Mouse (Mus musculus) embryonic facial prominence, embryonic 13.5 days (tissue): ENCODE results near the gene Tnfrsf9. TPM values are rescaled to one million over a fixed set of nuclear protein-coding genes. Genes with fewer than 3 reads are reported as not detected.

ENCODE experiments used
- ATAC-seq: fragments of 200-750 bp; cut with Nextera tagmentation; 2 replicates; pipeline ENCODE4 v1.8.0; 2017; ENCODE audit warnings: low read depth; ENCODE audit not compliant: insufficient number of reproducible peaks, insufficient read depth, low FRiP score, low TSS enrichment
- H3K27ac ChIP-seq: fragments of 300-500 bp; sonication (generic); 2 replicates; pipeline ENCODE4 v1.5.1; 2015; ENCODE audit warnings: moderate library complexity, mild to moderate bottlenecking, inconsistent platforms
- H3K27me3 ChIP-seq: fragments of 300-500 bp; sonication (generic); 2 replicates; pipeline ENCODE4 v1.6.1; 2015; ENCODE audit warnings: mild to moderate bottlenecking, inconsistent platforms
- H3K36me3 ChIP-seq: fragments of 300-500 bp; sonication (generic); 2 replicates; pipeline ENCODE4 v1.6.1; 2015; ENCODE audit warnings: mild to moderate bottlenecking, inconsistent platforms
- H3K4me1 ChIP-seq: fragments of 300-500 bp; sonication (generic); 2 replicates; pipeline ENCODE4 v1.6.1; 2015; ENCODE audit warnings: inconsistent platforms
- H3K4me2 ChIP-seq: fragments of 300-500 bp; sonication (generic); 2 replicates; pipeline ENCODE4 v1.6.1; 2015; ENCODE audit warnings: moderate library complexity, mild to moderate bottlenecking, inconsistent platforms
- H3K4me3 ChIP-seq: fragments of 300-500 bp; sonication (generic); 2 replicates; pipeline ENCODE4 v1.5.1; 2015; ENCODE audit warnings: mild to moderate bottlenecking, inconsistent platforms
- H3K9ac ChIP-seq: fragments of 300-500 bp; sonication (generic); 2 replicates; pipeline ENCODE4 v1.6.1; 2015; ENCODE audit warnings: mild to moderate bottlenecking, inconsistent platforms
- H3K9me3 ChIP-seq: fragments of 300-500 bp; sonication (generic); 2 replicates; pipeline ENCODE4 v1.6.1; 2016; ENCODE audit warnings: inconsistent platforms
- WGBS: fragments of 180-500 bp; shearing (Covaris S2); methylation state at CpG from one replicate; pipeline ENCODE4 v1.1.7; 2015; ENCODE audit warnings: mixed read lengths; 5-methylcytosine and 5-hydroxymethylcytosine counted together
- polyA plus RNA-seq: library from polyadenylated mRNA; unstranded; fragments of >200 nt; fragmentation: Nextera tagmentation; extraction: Ambion mirVana; gene quantifications from 2 replicates; pipeline ENCODE4 v1.2.1, GENCODE M21; 2015

Tnfrsf9 gene
- polyA plus RNA-seq, 1 experiment from 2014 or later, result 0.51 TPM

GRCm38 (mm10) chr4:150968956-150969355 is 54.6 kb downstream of the Tnfrsf9 start:
- no peaks in the 10 kb centered on the region for H3K27me3 ChIP-seq
- no peaks in the 10 kb centered on the region for H3K9me3 ChIP-seq
- H3K27ac ChIP-seq, result no peak overlapping the region
- no peak overlapping the region for H3K9ac ChIP-seq
- no peak overlapping the region for H3K4me2 ChIP-seq
- 87% methylated on average over 8 of the region's 8 CpGs for WGBS
- peaks cover 5% of the 10 kb centered on the region for H3K4me1 ChIP-seq
- H3K36me3 ChIP-seq, result no peaks in the 10 kb centered on the region
- no peak for ATAC-seq
- no peak overlapping the region for H3K4me3 ChIP-seq

- no peak overlapping the region for H3K27ac ChIP-seq
- H3K27me3 ChIP-seq, result no peaks in the 10 kb centered on the region
- no peak overlapping the region for H3K4me2 ChIP-seq
- no peak overlapping the region for H3K9ac ChIP-seq
- H3K36me3 ChIP-seq, result no peaks in the 10 kb centered on the region
- no peaks in the 10 kb centered on the region for H3K9me3 ChIP-seq
- ATAC-seq, result no peak
- H3K4me1 ChIP-seq, result 0 out of 2 replicates have a peak, but pooled peaks cover 3% of the 10 kb centered on the region
- H3K4me3 ChIP-seq, result no peak overlapping the region
- WGBS, result 81% methylated on average over 8 of the region's 8 CpGs
These were observed 58.9 kb downstream of the Tnfrsf9 start for GRCm38 (mm10) chr4:150973264-150973663.

DNA sequence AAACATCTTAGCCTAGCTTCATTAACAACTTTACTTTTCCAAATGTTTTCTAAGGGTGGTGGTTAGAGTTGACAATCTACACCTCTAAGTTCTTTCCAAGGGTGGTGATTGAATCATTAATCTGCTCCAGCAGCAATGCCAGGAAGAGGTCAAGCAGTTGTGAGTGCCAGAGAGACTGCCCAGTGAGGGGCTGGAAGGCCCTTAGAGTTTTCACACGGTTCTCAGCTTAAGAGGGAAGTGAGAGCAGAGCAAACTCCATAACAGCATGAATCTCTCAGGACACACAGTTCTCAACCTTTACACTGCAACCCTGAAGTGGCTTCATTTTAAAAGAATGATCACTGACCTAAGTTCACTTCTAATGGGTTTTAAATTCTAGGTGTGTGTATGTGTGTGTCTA is 60.8 kb downstream of the Tnfrsf9 start:
- 35% methylated on average over 1 of the region's 1 CpGs for WGBS
- H3K27ac ChIP-seq, result no peak overlapping the region

DNA sequence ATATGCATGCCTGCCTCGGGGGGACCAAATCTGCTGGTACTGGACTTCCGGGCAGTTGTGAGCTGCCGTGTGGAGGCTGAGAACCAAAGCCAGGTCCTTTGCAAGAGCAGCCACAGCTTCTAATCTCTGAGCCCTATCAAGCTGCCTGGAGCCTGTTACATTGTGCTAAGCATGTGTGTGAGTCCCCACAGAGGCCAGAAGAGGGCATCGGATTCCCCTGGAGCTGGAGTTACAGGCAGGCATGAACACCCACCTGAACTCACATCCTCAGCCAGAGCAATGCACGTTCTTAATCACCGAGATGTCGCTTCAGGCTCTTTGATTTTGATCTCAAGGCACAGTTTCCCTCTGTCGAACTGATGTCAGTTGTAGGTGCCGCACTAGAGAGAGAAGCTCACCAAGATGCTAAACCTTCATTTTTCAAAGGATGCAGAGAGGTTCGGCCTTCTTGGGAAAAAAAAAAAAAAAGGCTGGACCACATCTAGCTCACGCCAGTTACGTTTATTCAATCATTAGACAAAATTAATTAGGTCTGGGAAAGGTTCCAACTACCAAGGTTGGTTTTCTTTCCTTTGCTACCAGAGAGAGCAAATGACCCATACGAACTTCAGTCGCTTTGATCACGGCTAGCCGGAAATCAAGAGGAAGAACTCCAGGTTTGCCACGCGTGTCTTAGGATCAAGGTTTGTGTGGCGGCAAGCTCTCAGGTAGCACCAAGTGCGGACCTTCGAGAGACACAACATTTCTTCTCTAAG is 64.0 kb downstream of the Tnfrsf9 start:
- 0 out of 2 replicates have a peak, but pooled peaks cover 3% of the 10 kb centered on the region for H3K4me1 ChIP-seq
- no peak for ATAC-seq
- no peaks in the 10 kb centered on the region for H3K36me3 ChIP-seq
- H3K27me3 ChIP-seq, result no peaks in the 10 kb centered on the region
- H3K4me2 ChIP-seq, result no peak overlapping the region
- H3K27ac ChIP-seq, result no peak overlapping the region
- H3K9ac ChIP-seq, result no peak overlapping the region
- 86% methylated on average over 21 of the region's 21 CpGs for WGBS
- no peak overlapping the region for H3K4me3 ChIP-seq
- H3K9me3 ChIP-seq, result no peaks in the 10 kb centered on the region

More for the DNA sequence above, 60.8 kb downstream of the Tnfrsf9 start:
- Histone ChIP-seq H3K4me2 (no peak overlapping the region), H3K9ac (no peak overlapping the region), H3K27me3 (no peaks in the 10 kb centered on the region), H3K4me1 (0 out of 2 replicates have a peak, but pooled peaks cover 3% of the 10 kb centered on the region), H3K9me3 (no peaks in the 10 kb centered on the region), H3K4me3 (no peak overlapping the region), H3K36me3 (no peaks in the 10 kb centered on the region)
- ATAC-seq, result no peak

- Histone ChIP-seq H3K9me3 (no peaks in the 10 kb centered on the region), H3K4me3 (no peak overlapping the region), H3K27ac (no peak overlapping the region), H3K4me1 (0 out of 2 replicates have a peak, but pooled peaks cover 3% of the 10 kb centered on the region), H3K9ac (no peak overlapping the region), H3K27me3 (no peaks in the 10 kb centered on the region), H3K36me3 (no peaks in the 10 kb centered on the region), H3K4me2 (no peak overlapping the region)
- 77% methylated on average over 9 of the region's 9 CpGs for WGBS
- ATAC-seq, result no peak
These were observed 65.1 kb downstream of the Tnfrsf9 start for GRCm38 (mm10) chr4:150979455-150979854.

DNA sequence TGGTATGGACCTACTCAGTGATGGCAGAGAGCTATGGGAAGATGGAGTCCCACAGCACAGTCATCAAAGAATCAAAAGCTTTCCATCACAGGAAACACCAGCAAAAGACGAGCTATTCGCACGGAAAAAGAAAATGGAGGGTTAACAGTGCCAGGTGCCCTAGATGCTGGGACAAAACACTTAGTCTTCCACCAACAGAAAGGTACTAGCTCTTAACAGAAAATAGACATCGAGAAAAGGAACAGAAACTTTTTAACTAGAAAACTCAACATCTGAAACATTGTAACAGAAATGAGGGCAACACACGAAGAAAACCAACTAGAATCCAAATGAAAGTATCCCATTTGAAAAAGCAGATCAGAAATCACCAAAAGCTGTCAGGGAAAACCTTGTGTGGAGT is 65.8 kb downstream of the Tnfrsf9 start:
- no peak overlapping the region for H3K27ac ChIP-seq

DNA sequence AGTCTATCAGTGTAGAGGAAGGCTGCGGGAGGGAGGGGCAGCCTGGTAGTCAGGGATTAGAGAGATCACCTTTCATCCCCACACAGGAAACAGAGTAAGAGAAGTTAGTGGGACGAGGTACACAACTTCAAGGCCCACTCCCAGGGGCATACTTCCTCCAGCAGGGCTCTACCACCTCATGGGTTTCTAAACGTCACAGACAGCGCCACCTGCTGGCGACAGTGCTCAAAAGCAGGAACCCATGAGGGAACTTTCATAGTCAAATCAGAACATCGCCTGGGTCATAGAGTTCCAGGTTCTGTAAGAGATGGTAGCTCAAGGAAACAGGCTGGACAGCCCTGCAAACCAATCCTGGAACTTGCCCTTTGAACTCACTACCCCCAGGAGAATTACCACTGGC is 75.8 kb downstream of the Tnfrsf9 start:
- H3K9ac ChIP-seq, result no peak overlapping the region
- ATAC-seq, result no peak
- no peaks in the 10 kb centered on the region for H3K27me3 ChIP-seq
- H3K9me3 ChIP-seq, result no peaks in the 10 kb centered on the region
- no peak overlapping the region for H3K4me2 ChIP-seq
- H3K27ac ChIP-seq, result no peak overlapping the region
- 40% methylated on average over 6 of the region's 6 CpGs for WGBS
- H3K4me1 ChIP-seq, result no peaks in the 10 kb centered on the region
- H3K4me3 ChIP-seq, result no peak overlapping the region
- no peaks in the 10 kb centered on the region for H3K36me3 ChIP-seq

More for the DNA sequence above, 65.8 kb downstream of the Tnfrsf9 start:
- Histone ChIP-seq H3K27me3 (no peaks in the 10 kb centered on the region), H3K4me1 (0 out of 2 replicates have a peak, but pooled peaks cover 3% of the 10 kb centered on the region), H3K36me3 (no peaks in the 10 kb centered on the region), H3K9ac (no peak overlapping the region), H3K9me3 (no peaks in the 10 kb centered on the region), H3K4me2 (no peak overlapping the region), H3K4me3 (no peak overlapping the region)
- no peak for ATAC-seq
- 91% methylated on average over 5 of the region's 5 CpGs for WGBS

Other genes starting within 250 kb of the Tnfrsf9 start
- 23.1 and 25.8 TPM in 2 replicates for gene Errfi1, start 60.6 kb upstream of the Tnfrsf9 start, polyA plus RNA-seq
- 449 and 477 TPM in 2 replicates for gene Park7, start 125 bp upstream of the Tnfrsf9 start, polyA plus RNA-seq
- not detected in 2 replicates for gene Uts2, start 82.5 kb downstream of the Tnfrsf9 start, polyA plus RNA-seq
- 7.9 and 8.3 TPM in 2 replicates for gene Per3, start 130.1 kb downstream of the Tnfrsf9 start, polyA plus RNA-seq
- gene Vamp3, start 143.4 kb downstream of the Tnfrsf9 start, polyA plus RNA-seq, result 115 and 120 TPM in 2 replicates
- gene Gm13090, start 175.0 kb downstream of the Tnfrsf9 start, polyA plus RNA-seq, result not detected in 2 replicates